Mouse (Mus musculus) cerebellum, postnatal 14 days (tissue): ENCODE data around the gene Rapgef5.

Experiments used
- DNase-seq, 2 experiments: peaks; one replicate each; pipeline ENCODE4 v3.0.0; 2021; ENCODE audit warnings: mixed read lengths in 2 of 2

Rapgef5 gene

GRCm38 (mm10) chr12:117727481-117728177 lies 211.3 kb downstream of the Rapgef5 start:
- DNase-seq: no peak

GRCm38 (mm10) chr12:117728178-117728611 lies 211.9 kb downstream of the Rapgef5 start:
- peak in 1 of 2 experiments; percentile 26 for DNase-seq

- no peak for DNase-seq
These were observed 217.3 kb downstream of the Rapgef5 start for GRCm38 (mm10) chr12:117733611-117734010.

- DNase-seq: no peak
These were observed 219.9 kb downstream of the Rapgef5 start for GRCm38 (mm10) chr12:117736130-117736529.

GRCm38 (mm10) chr12:117736928-117737327 lies 220.6 kb downstream of the Rapgef5 start:
- DNase-seq: no peak

- no peak for DNase-seq
These were observed 221.2 kb downstream of the Rapgef5 start for GRCm38 (mm10) chr12:117737332-117738031.

GRCm38 (mm10) chr12:117742487-117742886 lies 226.2 kb downstream of the Rapgef5 start:
- DNase-seq: no peak

- no peak for DNase-seq
These were observed 228.6 kb downstream of the Rapgef5 start for GRCm38 (mm10) chr12:117744580-117745483.

- DNase-seq: no peak
These were observed 230.3 kb downstream of the Rapgef5 start for GRCm38 (mm10) chr12:117746611-117747010.

- no peak for DNase-seq
These were observed 234.8 kb downstream of the Rapgef5 start for GRCm38 (mm10) chr12:117751045-117751444.

GRCm38 (mm10) chr12:117751520-117752383 lies 235.5 kb downstream of the Rapgef5 start:
- DNase-seq: peak; percentile 13 to 18

GRCm38 (mm10) chr12:117756010-117756409 lies 239.7 kb downstream of the Rapgef5 start:
- no peak for DNase-seq

GRCm38 (mm10) chr12:117760373-117760772 lies 244.1 kb downstream of the Rapgef5 start:
- DNase-seq: no peak

GRCm38 (mm10) chr12:117760846-117761245 lies 244.6 kb downstream of the Rapgef5 start:
- no peak for DNase-seq

GRCm38 (mm10) chr12:117761698-117762097 lies 245.4 kb downstream of the Rapgef5 start:
- DNase-seq: no peak

GRCm38 (mm10) chr12:117763247-117763646 lies 247.0 kb downstream of the Rapgef5 start:
- no peak for DNase-seq

GRCm38 (mm10) chr12:117764839-117765238 lies 248.6 kb downstream of the Rapgef5 start:
- peak; percentile 84 to 88 for DNase-seq

GRCm38 (mm10) chr12:117769113-117769512 lies 252.8 kb downstream of the Rapgef5 start:
- DNase-seq: peak; percentile 85 to 91

GRCm38 (mm10) chr12:117770211-117770610 lies 253.9 kb downstream of the Rapgef5 start:
- DNase-seq: peak; percentile 20 to 22

- peak; percentile 29 to 42 for DNase-seq
These were observed 254.9 kb downstream of the Rapgef5 start for GRCm38 (mm10) chr12:117771156-117771555.

GRCm38 (mm10) chr12:117772638-117773037 lies 256.4 kb downstream of the Rapgef5 start:
- DNase-seq: peak; percentile 77 to 87

GRCm38 (mm10) chr12:117776841-117777240 lies 260.6 kb downstream of the Rapgef5 start:
- no peak for DNase-seq
